Mouse (Mus musculus): Measurements from ENCODE around the gene Ccni.

Ccni gene

GRCm38 (mm10) chr5:93206109-93207005 is at the start of gene Ccni, which contains the start of gene 2010109A12Rik:
Ccni (minus strand) TSS chr5:93206495.
2010109A12Rik (plus strand) TSS chr5:93206518.
- CTCF ChIA-PET, result no interaction called here

DNA sequence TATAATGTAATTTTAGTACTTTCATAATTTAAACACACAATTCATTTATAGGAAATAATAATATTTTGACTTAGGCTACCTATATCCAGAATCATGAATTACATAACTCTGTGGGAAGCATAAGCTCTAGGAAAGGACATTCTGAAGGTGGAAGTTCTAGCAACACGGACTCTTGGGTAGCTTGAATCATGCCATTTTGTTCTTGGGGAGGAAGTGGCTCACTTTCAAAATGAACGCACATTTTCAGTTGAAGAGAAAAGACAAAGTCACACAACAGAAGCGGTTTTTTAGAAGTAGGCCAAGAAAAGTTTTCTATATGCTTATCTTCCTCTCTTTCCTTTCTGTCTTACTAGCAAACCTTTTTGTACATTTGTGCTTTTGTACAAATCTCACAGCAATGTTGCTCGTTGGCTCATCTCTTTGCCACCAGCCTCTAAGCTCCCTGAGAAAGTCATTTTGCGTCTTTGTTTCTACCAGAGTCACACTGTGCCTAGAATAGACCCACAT is 49.5 kb upstream of the Ccni start:
- CTCF ChIA-PET, result interaction anchor here (0.6 to 1.2 kb wide), 3 partner anchors 8 to 23 kb away, joined by 3 to 6 read pairs (median 5); no protein-coding TSS in a partner anchor

DNA sequence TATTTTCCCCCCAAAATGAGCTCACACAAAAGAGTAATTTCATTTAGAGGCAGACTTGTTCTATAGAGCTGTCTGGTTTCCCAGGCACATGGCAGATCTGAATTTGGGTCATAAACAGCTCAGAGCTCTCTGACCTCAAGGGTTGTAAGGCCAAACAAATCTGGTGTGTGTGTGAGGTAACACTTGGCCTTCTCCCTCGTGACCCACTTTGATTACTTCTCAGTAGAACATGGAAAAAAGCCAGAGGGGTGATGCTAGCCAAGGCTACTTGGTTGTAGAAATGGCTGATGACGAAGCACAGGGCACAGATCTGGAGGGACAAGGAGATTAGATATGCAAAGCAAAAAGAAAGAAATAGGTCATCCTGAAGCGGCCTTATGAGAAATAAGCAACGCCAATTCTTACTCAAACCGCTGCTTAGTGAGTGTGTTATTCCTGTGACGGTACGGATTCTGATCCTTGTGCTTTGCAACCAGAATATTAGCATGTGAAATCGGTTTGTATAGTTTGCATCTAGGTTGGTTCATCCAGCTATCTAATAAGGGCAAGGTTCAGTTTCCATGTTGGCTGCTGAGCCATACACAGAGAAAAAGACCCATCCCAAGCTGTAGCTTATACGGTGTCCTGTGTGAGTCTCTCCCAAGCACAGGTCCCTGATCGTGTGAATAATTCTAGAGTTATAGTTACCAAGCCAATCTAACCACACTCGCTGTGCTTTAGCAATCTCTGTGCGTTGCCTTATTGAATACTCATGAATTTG is 44.9 kb upstream of the Ccni start:
- CTCF ChIA-PET, result no interaction called here

GRCm38 (mm10) chr5:93249940-93250578 is 43.8 kb upstream of the Ccni start:
- CTCF ChIA-PET, result no interaction called here

GRCm38 (mm10) chr5:93245280-93245679 is 39.0 kb upstream of the Ccni start:
- CTCF ChIA-PET, result no interaction called here

DNA sequence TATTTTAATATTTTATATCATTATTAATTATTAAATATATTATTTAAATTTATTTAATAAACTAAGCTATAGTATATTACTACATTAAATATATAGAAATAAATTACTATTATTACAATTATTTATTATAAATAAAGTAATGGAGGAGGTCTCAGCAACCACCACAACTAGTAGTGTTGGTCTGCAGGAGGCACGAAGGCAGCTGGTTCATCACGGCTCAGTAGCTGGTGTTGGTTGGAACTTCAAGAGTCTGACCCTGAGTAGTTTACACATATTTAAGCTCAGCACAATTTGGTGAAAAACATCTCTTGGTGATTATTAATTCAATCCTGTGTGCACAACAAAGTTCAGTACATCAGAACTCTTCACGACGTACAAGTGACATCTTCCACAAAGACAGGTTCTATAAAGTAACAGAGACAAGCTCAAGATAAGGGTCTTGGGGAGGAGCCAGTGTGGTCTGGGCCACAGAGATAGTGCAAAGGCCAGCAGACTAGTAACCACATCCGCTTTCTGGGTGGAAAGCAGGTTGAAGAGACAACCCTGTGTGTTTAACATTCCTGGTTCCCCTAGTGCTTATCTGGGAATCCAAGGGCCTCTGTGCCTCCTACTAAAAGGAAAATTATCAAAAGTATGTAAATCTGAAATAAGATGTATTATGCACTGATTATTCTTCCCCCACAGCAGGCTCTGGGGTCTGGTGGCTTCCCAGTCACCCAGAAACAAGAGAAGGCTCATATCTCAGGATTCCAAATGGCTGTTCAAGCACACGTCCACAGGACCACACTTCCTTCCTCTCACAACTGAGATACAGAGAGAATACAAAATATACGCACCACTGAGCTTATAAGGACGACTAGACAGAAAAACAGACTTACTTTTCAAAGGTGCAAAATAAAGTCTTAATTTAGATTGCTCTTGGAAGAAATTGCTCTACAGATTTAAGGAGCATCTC is 33.6 kb upstream of the Ccni start:
- CTCF ChIA-PET, result interaction anchor here (0.6 kb wide), 1 partner anchor 66 kb away, joined by 3 read pairs; no protein-coding TSS in a partner anchor

- CTCF ChIA-PET, result no interaction called here
Measured at GRCm38 (mm10) chr5:93236541-93236940, 30.2 kb upstream of the Ccni start.

GRCm38 (mm10) chr5:93235888-93236287 is 29.6 kb upstream of the Ccni start:
- CTCF ChIA-PET, result no interaction called here

DNA sequence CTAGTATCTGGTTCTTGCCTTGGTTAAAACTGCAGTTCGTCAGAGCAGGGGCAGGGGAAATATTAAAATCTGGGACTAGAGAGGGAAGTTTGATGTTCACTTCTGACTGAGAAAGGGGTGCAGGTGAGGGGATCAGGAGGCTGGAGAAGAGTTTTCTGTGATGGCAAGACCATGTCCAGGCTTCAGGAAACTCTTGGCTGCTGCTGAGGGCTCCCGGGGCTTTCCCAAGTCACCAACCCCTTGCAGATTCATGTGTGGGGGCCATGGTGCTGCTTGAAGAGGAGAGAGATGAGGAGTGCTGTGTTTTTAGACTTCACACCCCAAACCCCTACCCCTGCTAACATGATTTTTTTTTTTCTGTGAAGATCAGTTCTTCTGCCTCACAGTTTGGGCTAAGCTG is 28.3 kb upstream of the Ccni start:
- CTCF ChIA-PET, result no interaction called here

GRCm38 (mm10) chr5:93234130-93234529 is 27.8 kb upstream of the Ccni start:
- CTCF ChIA-PET, result no interaction called here

GRCm38 (mm10) chr5:93232838-93233237 is 26.5 kb upstream of the Ccni start:
- CTCF ChIA-PET, result interaction anchor here (1.0 to 1.6 kb wide), 2 partner anchors 22 to 25 kb away, joined by 3 read pairs; no protein-coding TSS in a partner anchor

DNA sequence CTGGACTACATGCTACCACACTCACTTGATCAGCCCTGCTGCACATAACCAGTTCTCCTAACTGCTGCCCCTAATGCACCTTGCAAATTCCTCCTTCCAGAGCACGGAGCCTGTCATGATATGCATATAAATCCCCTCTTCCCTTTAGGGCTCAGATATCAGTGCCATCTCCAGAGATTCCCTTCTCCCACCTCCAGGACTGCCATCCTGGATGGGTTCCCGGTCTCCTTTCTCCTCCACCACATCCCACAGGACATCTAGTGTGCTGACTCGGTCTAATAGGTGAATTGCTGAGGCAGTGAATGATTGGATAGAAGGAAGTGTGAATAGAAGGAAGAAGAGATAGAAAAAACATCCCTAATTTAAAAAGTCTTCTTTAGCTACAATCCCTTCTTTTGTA is 25.4 kb upstream of the Ccni start:
- CTCF ChIA-PET, result no interaction called here

- CTCF ChIA-PET, result no interaction called here
Measured at GRCm38 (mm10) chr5:93229527-93229926, 23.2 kb upstream of the Ccni start.

GRCm38 (mm10) chr5:93227157-93227556 is 20.9 kb upstream of the Ccni start:
- CTCF ChIA-PET, result no interaction called here

DNA sequence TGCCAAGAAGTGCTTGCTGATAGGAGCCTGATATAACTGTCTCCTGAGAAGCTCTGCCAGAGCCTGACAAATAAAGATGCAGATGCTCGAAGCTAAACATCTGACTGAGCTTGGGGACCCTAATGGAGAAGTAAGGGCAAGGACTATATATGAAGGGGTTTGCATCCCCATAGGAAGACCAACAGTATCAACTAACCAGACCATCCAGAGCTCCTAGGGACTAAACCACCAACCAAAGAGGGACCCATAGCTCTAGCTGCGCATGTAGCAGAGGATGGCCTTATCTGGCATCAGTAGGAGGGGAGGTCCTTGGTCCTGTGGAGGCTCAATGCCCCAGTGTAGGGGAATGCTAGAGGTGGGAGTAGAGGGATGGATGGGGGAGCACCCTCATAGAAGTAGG is 18.3 kb upstream of the Ccni start:
- CTCF ChIA-PET, result no interaction called here

DNA sequence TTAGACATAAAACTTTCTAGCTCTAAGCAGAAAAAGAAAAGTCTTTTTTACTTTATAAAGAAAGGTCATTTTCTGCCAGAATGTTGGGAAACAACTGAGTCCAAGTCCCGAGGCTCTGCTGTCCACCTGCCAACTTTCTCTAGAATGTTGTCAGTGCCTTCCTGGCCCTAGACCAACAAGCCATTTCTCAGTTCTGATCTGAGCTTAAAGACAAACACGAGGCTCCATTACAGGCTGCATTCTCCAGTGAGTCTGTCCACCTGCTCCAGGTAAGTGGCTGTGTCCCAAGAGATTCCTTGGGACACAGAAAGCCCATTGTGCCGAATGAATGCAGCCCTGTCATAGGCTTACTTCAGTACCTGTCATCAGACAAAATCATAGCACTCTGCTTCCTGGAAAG is 15.4 kb upstream of the Ccni start:
- CTCF ChIA-PET, result no interaction called here

DNA sequence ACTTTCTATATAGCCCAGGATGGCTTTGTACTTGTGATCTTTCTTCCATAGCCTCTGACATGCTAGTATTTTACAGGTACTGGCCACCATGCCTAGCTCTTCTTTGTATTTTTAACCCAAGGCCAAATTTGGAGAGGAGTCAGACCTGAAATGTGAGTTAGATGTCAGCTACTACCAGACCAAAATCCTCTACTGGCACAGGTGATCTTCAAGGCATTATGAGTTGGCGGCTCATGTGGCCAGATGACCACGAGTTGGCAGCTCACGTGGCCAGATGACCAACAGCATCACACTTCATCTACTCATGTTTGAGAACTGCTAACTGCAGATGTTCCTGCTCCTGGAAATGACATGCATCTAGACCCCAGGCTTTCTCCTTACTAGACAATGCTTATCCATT is 12.1 kb upstream of the Ccni start:
- CTCF ChIA-PET, result no interaction called here

- CTCF ChIA-PET, result interaction anchor here (1.1 kb wide), 1 partner anchor 26 kb away, joined by 3 read pairs; no protein-coding TSS in a partner anchor
Measured at GRCm38 (mm10) chr5:93207555-93207954, 1.3 kb upstream of the Ccni start.

- CTCF ChIA-PET, result no interaction called here
Measured at GRCm38 (mm10) chr5:93207006-93207348, 682 bp upstream of the Ccni start.

DNA sequence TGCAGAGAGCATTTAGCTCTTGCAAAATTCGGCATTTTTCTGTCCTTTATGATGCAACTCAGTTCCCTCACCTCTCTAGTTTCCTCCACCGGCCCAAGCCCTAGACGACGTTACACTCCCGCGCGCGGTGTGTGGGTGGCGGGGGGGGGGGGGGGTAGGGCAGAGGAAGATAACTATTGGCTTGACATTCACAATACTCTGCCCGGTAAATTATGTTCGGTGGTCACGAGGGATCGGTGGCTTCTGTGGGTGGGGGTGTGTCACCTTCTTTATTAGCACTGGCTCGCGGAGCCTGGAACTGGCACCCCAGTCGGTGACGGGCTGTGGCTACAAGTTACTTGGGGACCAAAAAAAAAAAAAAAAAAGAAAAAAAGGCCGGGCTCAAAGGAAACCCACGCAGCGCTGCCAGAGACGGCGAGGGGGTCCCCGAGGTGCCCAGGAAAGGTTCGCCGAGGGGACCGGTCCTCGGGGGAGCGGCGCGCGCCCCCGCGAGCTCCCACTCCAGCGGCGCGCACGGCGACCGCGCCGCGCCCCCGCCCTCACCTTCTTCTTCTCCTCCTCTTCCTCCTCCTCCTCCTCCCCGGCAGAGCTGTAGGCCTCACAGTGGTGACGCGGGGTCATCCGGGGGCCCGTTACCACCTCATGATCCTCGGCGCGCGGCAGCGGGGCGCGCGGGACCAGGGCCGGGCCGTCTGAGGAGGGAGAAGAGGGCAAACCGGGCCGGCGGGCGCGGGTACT is 755 bp downstream of the Ccni start:
- CTCF ChIA-PET, result no interaction called here

Data from spleen, embryonic (tissue).